Mouse (Mus musculus) kidney, embryonic 16.5 days (tissue): ENCODE measurements around the gene Stil. TPM values are rescaled to one million over a fixed set of nuclear protein-coding genes. Genes with fewer than 3 reads are reported as not detected.

Experiments
- ATAC-seq: fragments of 200-750 bp; cut with Nextera tagmentation; 2 replicates; pipeline ENCODE4 v1.8.0; 2017; ENCODE audit warnings: moderate TSS enrichment; ENCODE audit not compliant: low FRiP score, low TSS enrichment
- H3K27ac ChIP-seq: fragments of 300-500 bp; sonication (generic); 2 replicates; pipeline ENCODE4 v1.5.1; 2014; ENCODE audit warnings: low read length
- H3K27me3 ChIP-seq: fragments of 300-500 bp; sonication (generic); 2 replicates; pipeline ENCODE4 v1.6.1; 2014; ENCODE audit warnings: low read length, control low read depth, mixed read lengths; ENCODE audit not compliant: insufficient read depth
- H3K36me3 ChIP-seq: fragments of 300-500 bp; sonication (generic); 2 replicates; pipeline ENCODE4 v1.6.1; 2014; ENCODE audit warnings: low read length, control low read depth, mixed read lengths; ENCODE audit not compliant: insufficient read depth
- H3K4me1 ChIP-seq: fragments of 300-500 bp; sonication (generic); 2 replicates; pipeline ENCODE4 v1.6.1; 2014; ENCODE audit warnings: low read length, control low read depth, mixed read lengths; ENCODE audit not compliant: insufficient read depth
- H3K4me2 ChIP-seq: fragments of 300-500 bp; sonication (generic); replicated peaks from 2 replicates; pipeline ENCODE4 v1.6.1; 2014; ENCODE audit warnings: low read depth, low read length
- H3K4me3 ChIP-seq: fragments of 300-500 bp; sonication (generic); 2 replicates; pipeline ENCODE4 v1.5.1; 2014; ENCODE audit warnings: mild to moderate bottlenecking, low read length
- H3K9ac ChIP-seq: fragments of 300-500 bp; sonication (generic); replicated peaks from 2 replicates; pipeline ENCODE4 v1.6.1; 2014; ENCODE audit warnings: low read length
- H3K9me3 ChIP-seq: fragments of 300-500 bp; sonication (generic); 2 replicates; pipeline ENCODE4 v1.6.1; 2016; ENCODE audit warnings: low read length, control low read depth
- WGBS: fragments of 180-500 bp; shearing (Covaris S2); extraction: QIAGEN DNeasy Blood & Tissue Kit; methylation state at CpG from one replicate; pipeline ENCODE4 v1.1.7; 2014; 5-methylcytosine and 5-hydroxymethylcytosine counted together
- polyA plus RNA-seq: library from polyadenylated mRNA; unstranded; fragments of >200 nt; fragmentation: Nextera tagmentation; extraction: Ambion mirVana; gene quantifications from 2 replicates; pipeline ENCODE4 v1.2.1, GENCODE M21; 2015

The Stil gene
- polyA plus RNA-seq, 1 experiment from 2014 or later: 12.0 TPM

DNA sequence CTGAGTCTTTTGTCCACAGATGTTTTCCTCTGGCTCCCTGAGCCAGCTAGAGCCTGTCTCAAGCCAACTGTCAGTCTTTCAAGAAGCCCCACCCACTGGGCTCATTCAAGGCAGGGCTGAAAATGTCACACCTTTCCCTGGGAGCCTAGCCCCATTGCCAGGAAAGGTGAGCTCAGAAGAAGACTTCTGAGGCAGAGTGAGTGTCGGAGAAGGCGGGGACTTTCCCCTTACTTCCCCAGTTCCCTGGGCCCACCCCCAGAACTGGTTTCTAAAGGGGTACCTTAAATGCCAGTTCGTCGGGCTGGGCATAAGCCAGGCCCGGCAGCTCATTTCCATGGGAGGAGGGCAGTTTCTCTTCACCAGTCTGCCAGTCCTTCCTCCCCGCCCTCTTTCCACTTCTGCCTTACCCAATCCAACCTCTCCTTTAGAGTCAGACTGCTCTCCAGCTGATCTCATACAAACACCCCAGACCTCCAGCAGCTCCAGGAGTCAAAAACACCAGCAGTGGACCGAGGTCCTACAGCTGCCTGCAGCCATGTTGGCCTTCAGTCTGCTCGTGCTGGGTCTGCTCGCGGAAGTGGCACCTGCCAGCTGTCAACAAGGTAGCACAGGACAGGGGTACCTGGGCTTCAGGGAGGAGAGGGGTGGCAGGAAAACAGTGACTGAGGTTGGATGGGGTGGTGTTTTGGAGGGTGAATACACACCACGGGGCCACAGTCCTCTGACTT lies 88.8 kb downstream of the Stil start, which contains the start of gene Pdzk1ip1:
Pdzk1ip1 (plus strand) TSS at position 98 of the 728 bp plus-strand sequence.
- 9% methylated on average over 11 of the region's 11 CpGs for WGBS
- Histone ChIP-seq H3K4me1 (0 out of 2 replicates have a peak, but pooled peaks cover 18% of the 10 kb centered on the region), H3K27me3 (no peaks in the 10 kb centered on the region), H3K9ac (peak within 1 kb of the TSS; percentile 53), H3K36me3 (no peaks in the 10 kb centered on the region), H3K9me3 (no peaks in the 10 kb centered on the region), H3K4me3 (peak within 1 kb of the TSS; percentile 37), H3K27ac (peak within 1 kb of the TSS; percentile 85), H3K4me2 (peak within 1 kb of the TSS; percentile 41)
- ATAC-seq: peak; percentile 49

DNA sequence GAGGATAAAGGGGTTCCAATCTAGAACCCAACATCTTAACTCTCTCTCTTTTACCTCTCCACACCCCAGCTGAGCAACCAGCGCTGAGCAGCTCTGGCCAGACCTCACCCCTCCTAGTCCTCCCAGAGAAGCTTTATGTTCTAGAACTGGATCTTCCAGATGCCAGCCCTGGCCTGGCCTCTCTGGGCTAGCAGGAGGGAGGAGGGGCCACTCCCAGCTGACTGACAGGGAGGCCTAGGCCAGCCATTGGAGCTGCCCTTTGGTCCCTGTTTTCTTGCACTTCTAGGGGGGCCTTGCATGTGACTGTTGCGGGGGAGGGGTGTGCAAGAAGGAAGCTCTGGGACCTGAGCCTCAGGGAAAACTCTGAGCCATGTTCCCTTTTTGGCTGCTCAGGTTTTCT lies 90.6 kb downstream of the Stil start:
- no peaks in the 10 kb centered on the region for H3K9me3 ChIP-seq
- peak overlapping the region; percentile 85 for H3K27ac ChIP-seq
- peak; percentile 16; the same call in 1 of the 2 replicates for ATAC-seq

DNA sequence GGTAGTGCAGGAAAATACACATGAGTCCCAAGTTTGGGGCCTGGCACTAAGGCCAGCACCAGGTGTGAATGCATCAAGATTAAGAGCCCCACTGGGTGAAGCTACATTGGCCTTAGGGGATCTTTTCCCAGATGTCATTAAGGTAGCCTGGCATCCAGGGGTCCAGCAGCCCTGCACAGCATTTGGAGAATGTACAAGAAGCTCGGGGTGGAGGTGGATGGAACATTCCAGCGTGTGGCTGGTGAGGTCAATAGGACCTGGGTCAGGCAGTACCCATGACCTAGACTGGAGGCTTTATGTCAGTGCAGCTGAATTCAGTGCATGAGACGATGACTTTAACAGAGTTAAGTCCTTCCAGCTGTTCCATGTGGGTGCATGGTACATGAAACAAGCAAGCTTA lies 91.8 kb downstream of the Stil start:
- Histone ChIP-seq H3K4me1 (peaks cover 27% of the 10 kb centered on the region), H3K4me2 (no peak overlapping the region; the same call in 1 of the 2 replicates), H3K9ac (no peak overlapping the region), H3K9me3 (no peaks in the 10 kb centered on the region), H3K27me3 (peaks cover 13% of the 10 kb centered on the region), H3K27ac (0 out of 2 replicates have a peak overlapping the region, but pooled peaks have one; percentile 51), H3K36me3 (no peaks in the 10 kb centered on the region), H3K4me3 (no peak overlapping the region)
- 72% methylated on average over 3 of the region's 3 CpGs for WGBS
- no peak for ATAC-seq

More for the DNA sequence above, 90.6 kb downstream of the Stil start:
- Histone ChIP-seq H3K36me3 (no peaks in the 10 kb centered on the region), H3K9ac (0 out of 2 replicates have a peak overlapping the region, but pooled peaks have one; percentile 23), H3K4me2 (peak overlapping the region; percentile 41), H3K4me1 (peaks cover 19% of the 10 kb centered on the region; the same call in 1 of the 2 replicates), H3K27me3 (peaks cover 9% of the 10 kb centered on the region), H3K4me3 (peak overlapping the region; percentile 37)
- WGBS: 63% methylated on average over 2 of the region's 2 CpGs

Other genes starting within 250 kb of the Stil start
- 0.06 and 0.13 TPM in 2 replicates for gene Gm12830, start 178.4 kb upstream of the Stil start, polyA plus RNA-seq
- 1.8 and 2.5 TPM in 2 replicates for gene Foxd2, start 91.3 kb upstream of the Stil start, polyA plus RNA-seq
- gene Foxe3, start 74.1 kb upstream of the Stil start, polyA plus RNA-seq: not detected in 2 replicates
- 72.5 and 89.1 TPM in 2 replicates for gene Cmpk1, start 12.9 kb upstream of the Stil start, polyA plus RNA-seq
- 1.2 and 1.3 TPM in 2 replicates for gene Tal1, start 56.3 kb downstream of the Stil start, polyA plus RNA-seq
- gene Pdzk1ip1, start 88.5 kb downstream of the Stil start, polyA plus RNA-seq: 292 and 326 TPM in 2 replicates
- gene Cyp4x1, start 134.1 kb downstream of the Stil start, polyA plus RNA-seq: 0.41 and 1.0 TPM in 2 replicates
- gene Cyp4a29, start 241.9 kb downstream of the Stil start, polyA plus RNA-seq: not detected in 2 replicates